Mouse (Mus musculus) naive thymus-derived CD4-positive, alpha-beta T cell, adult 2 months (primary cell): ENCODE results near the gene Sgsm2.

Source experiments
- DNase-seq: peaks from one replicate; pipeline ENCODE4 v3.0.0-alpha.2; 2011; ENCODE audit warnings: low read depth

Sgsm2 gene

GRCm38 (mm10) chr11:74840739-74841138, 56.1 kb downstream of the Sgsm2 start:
- no peak for DNase-seq

GRCm38 (mm10) chr11:74839860-74840715, 56.8 kb downstream of the Sgsm2 start:
- DNase-seq: no peak

DNA sequence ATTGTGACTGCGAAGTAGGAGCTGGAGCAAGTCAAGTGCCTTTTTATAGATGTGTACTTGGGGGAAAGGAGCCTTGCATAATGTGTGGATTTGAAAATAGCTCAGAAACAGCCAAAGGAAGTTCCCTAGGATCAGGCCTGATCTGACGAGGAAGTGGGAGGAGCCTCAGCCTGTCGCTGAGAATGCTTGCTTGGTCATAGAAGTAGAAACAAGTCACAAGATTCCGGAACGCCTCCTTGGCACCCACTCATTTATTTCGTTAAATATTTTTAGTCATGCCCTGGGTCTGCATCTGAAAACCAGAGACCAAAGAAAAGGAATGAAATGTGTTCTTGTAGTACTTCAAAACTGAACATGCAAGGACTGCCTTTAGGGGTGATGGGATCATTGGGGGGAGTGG, 57.9 kb downstream of the Sgsm2 start:
- peak; percentile 87 for DNase-seq

GRCm38 (mm10) chr11:74838441-74838840, 58.4 kb downstream of the Sgsm2 start:
- DNase-seq: peak; percentile 97

GRCm38 (mm10) chr11:74837694-74838431, 59.0 kb downstream of the Sgsm2 start:
- peak; percentile 98 for DNase-seq

- DNase-seq: no peak
Observed at GRCm38 (mm10) chr11:74837056-74837693, 59.7 kb downstream of the Sgsm2 start.

- DNase-seq: no peak
Observed at GRCm38 (mm10) chr11:74836225-74837055, 60.4 kb downstream of the Sgsm2 start.

- no peak for DNase-seq
Observed at GRCm38 (mm10) chr11:74835593-74836224, 61.2 kb downstream of the Sgsm2 start.

DNA sequence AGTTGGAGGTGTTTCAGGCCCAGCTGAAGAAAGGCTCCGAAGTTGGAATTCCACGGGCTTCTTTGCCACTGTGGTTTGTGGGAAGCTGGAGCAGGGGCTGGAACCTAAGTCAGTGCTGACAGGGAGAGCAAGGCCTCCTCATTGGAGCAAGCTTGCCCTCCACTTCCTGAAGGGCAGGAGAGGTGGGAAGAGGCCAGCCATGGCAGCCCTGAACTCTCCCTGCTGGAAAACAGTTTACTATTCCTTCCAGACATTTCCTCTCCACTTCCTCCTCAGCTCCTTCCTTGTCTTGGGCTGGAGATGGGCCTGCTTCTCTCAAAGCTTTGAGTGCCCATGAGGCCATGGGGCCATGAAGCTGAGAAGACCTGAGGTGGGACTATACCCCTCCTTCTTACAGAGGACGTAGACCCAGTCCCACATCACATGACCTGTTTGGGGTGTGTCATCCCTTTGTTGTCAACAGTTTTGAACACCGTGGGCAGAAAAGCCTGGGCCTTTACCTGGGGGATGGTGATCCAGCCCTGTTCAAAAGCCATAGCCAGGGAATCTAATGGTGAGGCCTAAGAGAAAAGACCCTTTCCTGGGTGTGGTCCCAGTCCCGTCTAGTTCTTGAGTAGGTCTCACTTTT, 62.1 kb downstream of the Sgsm2 start:
- peak; percentile 39 for DNase-seq

DNA sequence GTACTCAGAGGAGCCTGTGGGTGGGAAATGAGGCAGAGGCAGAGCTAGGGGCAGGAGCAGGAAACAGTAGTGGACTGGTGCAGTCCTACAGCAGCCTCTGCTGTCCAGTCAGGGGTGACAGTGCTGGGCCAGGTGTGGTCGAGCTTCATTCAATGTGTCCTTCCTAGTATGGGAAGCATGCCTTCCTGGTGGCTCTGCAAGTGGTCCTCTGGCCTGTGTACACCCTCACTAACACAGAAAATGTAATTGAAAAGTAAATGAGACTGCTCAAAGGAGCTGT, 62.6 kb downstream of the Sgsm2 start:
- DNase-seq: no peak

- DNase-seq: peak; percentile 37
Observed at GRCm38 (mm10) chr11:74833536-74834358, 63.1 kb downstream of the Sgsm2 start.

- DNase-seq: peak; percentile 82
Observed at GRCm38 (mm10) chr11:74832503-74833143, 64.2 kb downstream of the Sgsm2 start.

- DNase-seq: peak; percentile 97
Observed at GRCm38 (mm10) chr11:74831606-74832451, 65.0 kb downstream of the Sgsm2 start.

DNA sequence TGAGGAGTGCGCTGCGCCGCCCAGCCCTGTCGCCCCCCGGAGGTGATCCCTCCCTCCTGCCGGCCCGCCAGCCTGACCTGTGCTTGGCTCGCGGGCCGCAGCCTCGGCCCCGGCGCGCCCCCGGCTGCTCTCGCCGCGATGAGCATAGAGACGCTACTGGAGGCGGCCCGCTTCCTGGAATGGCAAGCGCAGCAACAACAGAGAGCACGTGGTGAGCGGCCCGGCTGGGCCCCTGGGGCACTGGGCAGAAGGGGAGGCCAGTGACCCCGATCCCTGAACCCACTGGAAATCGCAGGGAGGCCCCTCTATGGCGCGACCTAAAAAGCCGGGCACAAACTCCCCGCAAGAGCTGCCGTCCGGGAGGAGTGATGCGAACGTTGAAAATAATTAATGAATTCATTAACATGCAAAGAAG, 65.7 kb downstream of the Sgsm2 start:
- no peak for DNase-seq

GRCm38 (mm10) chr11:74830256-74831161, 66.4 kb downstream of the Sgsm2 start, which contains the start of gene Mnt:
TSS of gene Mnt (plus strand) at chr11:74830920.
- DNase-seq: peak; percentile 96

- peak; percentile 92 for DNase-seq
Observed at GRCm38 (mm10) chr11:74829812-74830211, 67.0 kb downstream of the Sgsm2 start.

- DNase-seq: no peak
Observed at GRCm38 (mm10) chr11:74828965-74829550, 67.8 kb downstream of the Sgsm2 start.
